Mouse (Mus musculus): Measurements from ENCODE around the gene Limch1.

DNA sequence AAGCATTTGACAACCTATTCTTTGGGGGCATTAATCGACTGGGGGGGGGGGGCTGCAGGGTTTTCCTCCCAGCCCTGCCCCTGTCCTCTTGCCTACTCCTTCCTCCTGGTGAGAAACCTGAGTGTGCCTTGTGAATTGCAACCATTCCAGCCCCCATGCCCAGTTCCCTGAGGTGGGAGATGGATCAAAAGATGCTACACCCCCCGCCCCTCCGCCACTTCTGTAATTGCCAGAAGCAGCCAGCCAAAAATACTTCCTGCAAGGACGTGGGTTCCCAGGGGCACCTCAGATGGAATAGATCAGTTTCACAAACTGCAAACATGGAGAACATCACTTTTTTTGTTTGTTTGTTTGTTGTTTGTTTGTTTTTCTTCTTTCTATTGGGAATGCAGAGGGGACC, 222.0 kb downstream of the Limch1 start:
- TF ChIP-seq CTCF (IDR thresholded peaks at IDR 0.05; ENCODE audit: low read depth) (no peak), EP300 (IDR thresholded peaks at IDR 0.05; ENCODE audit: low read depth) (no peak)

Data from liver, embryonic 14.5 days (tissue).